In genomic region chr10:110976046-110976445, GRCm38 (mm10) we compare ENCODE assay signal across 9 mouse cellular contexts. TPM values are rescaled to one million over a fixed set of nuclear protein-coding genes. Genes with fewer than 3 reads are reported as not detected.
A peak's percentile ranks its signal among the peaks of the same experiment; 100 is the strongest.
DNase-seq lines count a peak whose midpoint lies in the region; TF ChIP-seq lines count a peak whose summit lies in the region.
"Had no signal": no experiment of that assay in that cellular context is flagged by ENCODE, and none has a peak within 500 bp of the region (broad histone marks: within the 10 kb centered on the region; RNA-seq: fewer than 3 reads in every experiment).

No protein-coding gene starts in this region.

- H3K4me1 ChIP-seq in embryonic fibroblast, embryonic 13.5 days (ENCODE audit: control insufficient read depth, insufficient read depth, low read length) = no peaks in the 10 kb centered on the region

- H3K4me3 ChIP-seq in embryonic fibroblast, embryonic 13.5 days (ENCODE audit: insufficient read depth, low read length) = no peak overlapping the region
- H3K4me3 ChIP-seq: liver, embryonic 13.5 days had no signal

- TF ChIP-seq POLR2A in embryonic fibroblast, embryonic 13.5 days (IDR thresholded peaks at IDR 0.05; ENCODE audit: low read depth, low read length) = no peak

- no peak overlapping the region for H3K27ac ChIP-seq in embryonic fibroblast, embryonic 13.5 days (ENCODE audit: insufficient read depth, low read length)
- H3K27ac ChIP-seq: liver, embryonic 13.5 days had no signal

- TF ChIP-seq CTCF in embryonic fibroblast, embryonic 13.5 days (IDR thresholded peaks at IDR 0.05; ENCODE audit: borderline replicate concordance, insufficient read depth, low read length) = peak; percentile 18; the same call in 1 of the 2 replicates

- peak; percentile 25 for DNase-seq in gastrocnemius, postnatal 10 days
- DNase-seq in gastrocnemius, postnatal 25 days = no peak
- peak; percentile 75 for DNase-seq in 3T3-L1 (ENCODE audit: low read depth, low spot score)
- DNase-seq in T-cell, adult 2 months (ENCODE audit: low spot score) = peak; percentile 16
- DNase-seq in induced T-regulatory cell, adult 2 months (ENCODE audit: low read depth) = peak; percentile 68
- peak; percentile 70 for DNase-seq in mesoderm, embryonic 11.5 days (ENCODE audit: low read depth, low spot score)
- DNase-seq in c-Kit-positive CD71-positive TER-119-positive erythroid progenitor cells, embryonic 14.5 days (ENCODE audit: low spot score) = no peak
- DNase-seq: liver, embryonic 13.5 days had no signal

RNA-seq across cellular contexts. Expression of gene Zdhhc17, which starts 33.9 kb away (rescaled TPM):
- total RNA-seq in gastrocnemius, postnatal 10 days (2021) = 10 to 100 TPM; 22.4 to 29.1 TPM
- total RNA-seq in gastrocnemius, postnatal 25 days (2021) = 10 to 100 TPM; 18.3 to 18.8 TPM
- polyA plus RNA-seq in embryonic fibroblast, embryonic 13.5 days (2011; ENCODE audit: insufficient read length, low read depth, missing spikeins) = 23.7 and 31.6 TPM in 2 replicates

RNA-seq across cellular contexts. Expression of gene Csrp2, which starts 56.5 kb away (rescaled TPM):
- 10 to 100 TPM; 39.6 to 43.8 TPM for total RNA-seq in gastrocnemius, postnatal 10 days (2021)
- 10 to 100 TPM in 1 of 2 experiments, 1 to 10 TPM in 1; 8.8 to 15.2 TPM for total RNA-seq in gastrocnemius, postnatal 25 days (2021)
- 70.6 and 92.6 TPM in 2 replicates for polyA plus RNA-seq in embryonic fibroblast, embryonic 13.5 days (2011; ENCODE audit: insufficient read length, low read depth, missing spikeins)

Comparison
In these comparisons a context has a peak if more than half of its experiments do, and no peak if none do; other contexts are left out.
1. DNase-seq: peak in gastrocnemius, postnatal 10 days (single experiment), 3T3-L1 (single experiment), T-cell, adult 2 months (single experiment), induced T-regulatory cell, adult 2 months (single experiment) and mesoderm, embryonic 11.5 days (single experiment); none in gastrocnemius, postnatal 25 days (single experiment) and c-Kit-positive CD71-positive TER-119-positive erythroid progenitor cells, embryonic 14.5 days (single experiment).